Mouse (Mus musculus): ENCODE data around the gene Gm21094. TPM values are rescaled to one million over a fixed set of nuclear protein-coding genes. Genes with fewer than 3 reads are reported as not detected.
"Not testable (repeated sequence)": the region's sequence is repeated elsewhere in the genome, so short reads cannot be mapped to it uniquely, and the experiment has no call there.

Gm21094 gene
- not detected in 2 replicates for polyA plus RNA-seq (2014; fragmentation: Nextera tagmentation; extraction: Ambion mirVana)

- H3K9ac ChIP-seq (ENCODE audit: low read depth, low read length); ATAC-seq (replicated peaks; ENCODE audit: low FRiP score); H3K9me3 ChIP-seq (ENCODE audit: control insufficient read depth, low read length); H3K27ac ChIP-seq (ENCODE audit: low read depth, low read length); DNase-seq (ENCODE audit: low spot score); H3K36me3 ChIP-seq (ENCODE audit: control insufficient read depth, insufficient read depth, low read length); H3K4me3 ChIP-seq (ENCODE audit: low read depth, low read length); H3K4me2 ChIP-seq; H3K27me3 ChIP-seq (replicated peaks; ENCODE audit: control insufficient read depth, insufficient read depth, low read length); H3K4me1 ChIP-seq (replicated peaks; ENCODE audit: control insufficient read depth, insufficient read depth, low read length): not testable (repeated sequence)
- no CpG with 5 or more reads among the region's 8 CpGs for WGBS
Measured at GRCm38 (mm10) chrY:32620343-32620742, at the start of gene Gm21094. Gene Gm21094, minus strand, starts transcription at chrY:32620443.
